Mouse (Mus musculus): ENCODE measurements around the gene Syvn1. TPM values are rescaled to one million over a fixed set of nuclear protein-coding genes. Genes with fewer than 3 reads are reported as not detected.
A peak's percentile ranks its signal among the peaks of the same experiment; 100 is the strongest.

Gene Syvn1
- polyA plus RNA-seq, 1 experiment, result 40.3 TPM

DNA sequence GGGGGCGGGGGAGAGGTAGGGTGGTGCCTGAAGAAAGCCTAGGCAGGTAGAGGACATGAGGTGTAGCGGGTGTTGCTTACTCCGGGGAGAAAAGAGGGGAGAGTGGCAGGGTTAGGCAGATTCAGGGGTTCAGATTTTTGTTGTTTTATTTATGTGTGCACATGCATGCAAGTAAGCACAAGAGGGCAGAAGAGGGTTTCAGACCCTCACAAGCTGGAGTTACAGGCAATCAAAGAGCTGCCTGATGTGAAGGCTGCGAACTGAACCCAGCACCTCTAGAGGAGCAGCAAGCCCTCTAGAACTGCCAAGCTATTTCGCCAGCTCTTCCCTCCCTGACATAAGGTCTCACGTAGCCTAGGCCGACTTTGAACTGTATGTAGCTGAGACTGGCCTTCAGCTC is 29.8 kb upstream of the Syvn1 start:
- Histone ChIP-seq H3K4me1 (ENCODE audit: control insufficient read depth, insufficient read depth, low read length) (no peaks in the 10 kb centered on the region), H3K27ac (ENCODE audit: insufficient read depth, low read length) (no peak overlapping the region), H3K4me3 (ENCODE audit: insufficient read depth, low read length) (no peak overlapping the region)
- TF ChIP-seq CTCF (IDR thresholded peaks at IDR 0.05; ENCODE audit: borderline replicate concordance, insufficient read depth, low read length) (no peak), POLR2A (IDR thresholded peaks at IDR 0.05; ENCODE audit: low read depth, low read length) (no peak)

GRCm38 (mm10) chr19:6018142-6019089 is 28.0 kb upstream of the Syvn1 start:
- TF ChIP-seq POLR2A (IDR thresholded peaks at IDR 0.05; ENCODE audit: low read depth, low read length) (no peak), CTCF (IDR thresholded peaks at IDR 0.05; ENCODE audit: borderline replicate concordance, insufficient read depth, low read length) (peak; percentile 78)
- Histone ChIP-seq H3K4me1 (ENCODE audit: control insufficient read depth, insufficient read depth, low read length) (no peaks in the 10 kb centered on the region), H3K27ac (ENCODE audit: insufficient read depth, low read length) (no peak overlapping the region), H3K4me3 (ENCODE audit: insufficient read depth, low read length) (no peak overlapping the region)

- Histone ChIP-seq H3K27ac (ENCODE audit: insufficient read depth, low read length) (no peak overlapping the region), H3K4me3 (ENCODE audit: insufficient read depth, low read length) (no peak overlapping the region), H3K4me1 (ENCODE audit: control insufficient read depth, insufficient read depth, low read length) (no peaks in the 10 kb centered on the region)
- TF ChIP-seq POLR2A (IDR thresholded peaks at IDR 0.05; ENCODE audit: low read depth, low read length), result no peak
- TF ChIP-seq CTCF (IDR thresholded peaks at IDR 0.05; ENCODE audit: borderline replicate concordance, insufficient read depth, low read length), result no peak
Observed at GRCm38 (mm10) chr19:6020276-6020675, 26.1 kb upstream of the Syvn1 start.

- no peak overlapping the region for H3K27ac ChIP-seq (ENCODE audit: insufficient read depth, low read length)
- no peak overlapping the region for H3K4me3 ChIP-seq (ENCODE audit: insufficient read depth, low read length)
- TF ChIP-seq CTCF (IDR thresholded peaks at IDR 0.05; ENCODE audit: borderline replicate concordance, insufficient read depth, low read length) (no peak), POLR2A (IDR thresholded peaks at IDR 0.05; ENCODE audit: low read depth, low read length) (no peak)
- H3K4me1 ChIP-seq (ENCODE audit: control insufficient read depth, insufficient read depth, low read length), result no peaks in the 10 kb centered on the region
Observed at GRCm38 (mm10) chr19:6023059-6023458, 23.3 kb upstream of the Syvn1 start.

DNA sequence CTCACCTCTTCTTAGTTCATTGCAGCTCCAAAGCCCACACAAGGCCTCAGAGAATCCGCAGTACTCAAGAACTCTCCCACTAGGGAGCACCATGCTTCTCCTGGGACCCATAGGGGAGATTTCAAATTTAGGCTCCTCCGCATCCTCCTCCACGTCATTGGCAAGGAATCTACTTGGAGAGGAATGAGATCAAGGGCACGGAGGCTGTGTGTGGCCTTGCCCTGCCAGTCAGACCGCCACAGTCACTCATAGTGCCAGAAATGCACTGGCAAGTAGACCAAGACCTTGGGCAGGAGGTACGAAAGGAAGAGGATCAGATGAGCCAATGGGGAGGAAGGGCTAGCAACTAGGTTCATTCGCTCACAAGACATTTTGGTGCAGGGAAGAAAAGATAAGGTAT is 22.4 kb upstream of the Syvn1 start:
- H3K4me3 ChIP-seq (ENCODE audit: insufficient read depth, low read length), result no peak overlapping the region
- H3K27ac ChIP-seq (ENCODE audit: insufficient read depth, low read length), result no peak overlapping the region
- no peaks in the 10 kb centered on the region for H3K4me1 ChIP-seq (ENCODE audit: control insufficient read depth, insufficient read depth, low read length)
- TF ChIP-seq POLR2A (IDR thresholded peaks at IDR 0.05; ENCODE audit: low read depth, low read length) (no peak), CTCF (IDR thresholded peaks at IDR 0.05; ENCODE audit: borderline replicate concordance, insufficient read depth, low read length) (no peak)

GRCm38 (mm10) chr19:6028991-6029390 is 17.4 kb upstream of the Syvn1 start:
- Histone ChIP-seq H3K4me1 (ENCODE audit: control insufficient read depth, insufficient read depth, low read length) (no peaks in the 10 kb centered on the region), H3K27ac (ENCODE audit: insufficient read depth, low read length) (no peak overlapping the region), H3K4me3 (ENCODE audit: insufficient read depth, low read length) (no peak overlapping the region)
- TF ChIP-seq POLR2A (IDR thresholded peaks at IDR 0.05; ENCODE audit: low read depth, low read length) (no peak), CTCF (IDR thresholded peaks at IDR 0.05; ENCODE audit: borderline replicate concordance, insufficient read depth, low read length) (no peak)

DNA sequence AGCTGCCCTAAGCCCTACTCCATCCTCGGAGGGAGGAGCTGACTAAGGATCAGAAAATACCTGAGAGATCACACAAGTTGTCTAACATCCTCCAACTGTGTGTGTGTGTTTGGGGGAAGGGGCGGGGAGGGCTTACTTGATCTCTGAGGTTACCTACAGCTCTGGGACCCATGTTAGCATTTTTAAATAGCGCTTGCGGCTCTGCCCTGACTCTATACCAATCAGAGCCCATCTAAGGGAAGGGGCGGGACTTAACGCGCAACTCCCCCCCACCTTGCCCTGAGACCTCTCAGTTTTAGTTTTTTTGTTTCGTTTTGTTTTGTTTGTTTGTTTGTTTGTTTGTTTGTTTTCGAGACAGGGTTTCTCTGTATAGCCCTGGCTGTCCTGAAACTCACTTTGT is 16.9 kb upstream of the Syvn1 start:
- no peaks in the 10 kb centered on the region for H3K4me1 ChIP-seq (ENCODE audit: control insufficient read depth, insufficient read depth, low read length)
- H3K27ac ChIP-seq (ENCODE audit: insufficient read depth, low read length), result no peak overlapping the region
- no peak for TF ChIP-seq CTCF (IDR thresholded peaks at IDR 0.05; ENCODE audit: borderline replicate concordance, insufficient read depth, low read length)
- no peak for TF ChIP-seq POLR2A (IDR thresholded peaks at IDR 0.05; ENCODE audit: low read depth, low read length)

DNA sequence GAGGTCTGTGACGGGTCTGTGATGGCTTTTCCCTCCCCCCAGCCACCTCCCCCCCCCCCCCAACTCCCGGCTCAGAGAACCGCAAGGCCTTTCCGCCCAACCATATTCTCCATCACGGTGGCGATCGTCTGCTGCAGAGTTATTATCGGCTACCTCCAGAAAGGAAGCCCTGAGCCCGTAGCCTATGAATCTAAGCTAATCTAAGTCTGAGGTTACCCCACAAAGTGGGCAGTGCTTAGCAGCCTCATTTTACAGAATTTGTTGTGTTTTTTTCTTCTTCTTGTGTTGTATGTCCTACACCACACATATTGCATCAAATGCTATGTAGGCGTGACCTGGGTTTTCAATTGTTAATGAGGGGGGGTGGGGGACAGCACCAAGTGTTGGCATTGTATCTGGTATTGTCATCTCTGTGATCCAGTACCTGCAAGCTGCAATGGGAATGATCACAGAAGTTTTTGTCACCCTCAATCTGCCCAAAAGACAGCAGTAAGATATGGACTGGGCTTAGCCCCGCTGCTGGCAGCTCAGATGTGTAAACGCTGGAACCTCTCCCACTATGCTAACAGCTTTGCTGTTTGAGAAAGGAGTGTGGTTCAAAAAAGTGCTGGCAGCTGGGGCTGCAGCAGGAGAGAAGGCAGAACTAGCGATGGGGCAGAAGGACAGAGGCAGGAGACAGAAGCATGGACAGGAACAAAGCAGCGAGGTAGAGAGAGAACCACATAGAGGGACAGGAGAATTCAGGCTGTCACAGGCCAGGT is 15.7 kb upstream of the Syvn1 start:
- TF ChIP-seq POLR2A (IDR thresholded peaks at IDR 0.05; ENCODE audit: low read depth, low read length) (no peak), CTCF (IDR thresholded peaks at IDR 0.05; ENCODE audit: borderline replicate concordance, insufficient read depth, low read length) (no peak)
- H3K27ac ChIP-seq (ENCODE audit: insufficient read depth, low read length), result no peak overlapping the region
- H3K4me1 ChIP-seq (ENCODE audit: control insufficient read depth, insufficient read depth, low read length), result no peaks in the 10 kb centered on the region
- no peak overlapping the region for H3K4me3 ChIP-seq (ENCODE audit: insufficient read depth, low read length)

More for the DNA sequence above, 16.9 kb upstream of the Syvn1 start:
- H3K4me3 ChIP-seq (ENCODE audit: insufficient read depth, low read length), result no peak overlapping the region

- no peak for TF ChIP-seq CTCF (IDR thresholded peaks at IDR 0.05; ENCODE audit: borderline replicate concordance, insufficient read depth, low read length)
- no peak for TF ChIP-seq POLR2A (IDR thresholded peaks at IDR 0.05; ENCODE audit: low read depth, low read length)
- Histone ChIP-seq H3K4me1 (ENCODE audit: control insufficient read depth, insufficient read depth, low read length) (no peaks in the 10 kb centered on the region), H3K4me3 (ENCODE audit: insufficient read depth, low read length) (no peak overlapping the region), H3K27ac (ENCODE audit: insufficient read depth, low read length) (no peak overlapping the region)
Observed at GRCm38 (mm10) chr19:6035966-6036585, 10.3 kb upstream of the Syvn1 start.
